Mouse (Mus musculus) megakaryocyte progenitor cell, adult 5-6 weeks (primary cell): ENCODE results near the gene Aqp12. TPM values are rescaled to one million over a fixed set of nuclear protein-coding genes. Genes with fewer than 3 reads are reported as not detected.

ENCODE experiments used
- ATAC-seq: replicated peaks from 2 replicates; pipeline ENCODE4 v1.8.0; 2016; ENCODE audit warnings: mild to moderate bottlenecking, moderate TSS enrichment, inconsistent platforms; ENCODE audit not compliant: poor library complexity
- total RNA-seq, 2 experiments: library from RNA; stranded (forward) in 1 of 2; stranded (reverse) in 1 of 2; fragments of 157-497, 149-512 nt in 1 of 2; fragments of 200-1000 nt in 1 of 2; gene quantifications; 2 replicates each; pipeline versions ENCODE4 v1.2.3 to v1.2.4; 2015 to 2017

Aqp12 gene
- total RNA-seq, 2 experiments from 2014 or later, result not detected

DNA sequence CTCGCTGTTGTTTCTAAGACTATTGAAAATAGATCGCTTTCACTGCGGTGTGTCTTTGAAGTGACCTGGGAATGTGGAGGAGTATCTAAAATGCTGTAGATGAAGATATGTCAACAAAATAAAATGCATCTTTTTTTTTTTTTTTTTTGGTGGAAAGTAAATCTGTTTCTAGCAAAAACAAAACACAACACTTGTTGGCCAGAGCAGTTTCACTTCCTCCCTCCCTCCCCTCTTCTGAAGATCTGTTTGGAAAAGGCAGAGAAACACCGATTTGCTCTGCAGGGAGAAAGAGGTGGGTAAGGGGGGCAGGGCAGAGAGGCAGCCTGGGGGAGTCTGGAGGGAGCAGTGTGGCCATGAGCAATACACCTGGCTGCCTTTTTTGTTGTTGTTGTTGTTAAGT, 7.2 kb downstream of the Aqp12 start:
- no peak for ATAC-seq

- peak; percentile 94 for ATAC-seq
These were observed 8.3 kb downstream of the Aqp12 start for GRCm38 (mm10) chr1:93014460-93014859.

- no peak for ATAC-seq
These were observed 9.0 kb downstream of the Aqp12 start for GRCm38 (mm10) chr1:93015136-93015535.

GRCm38 (mm10) chr1:93018716-93019115, 12.6 kb downstream of the Aqp12 start:
- no peak for ATAC-seq

DNA sequence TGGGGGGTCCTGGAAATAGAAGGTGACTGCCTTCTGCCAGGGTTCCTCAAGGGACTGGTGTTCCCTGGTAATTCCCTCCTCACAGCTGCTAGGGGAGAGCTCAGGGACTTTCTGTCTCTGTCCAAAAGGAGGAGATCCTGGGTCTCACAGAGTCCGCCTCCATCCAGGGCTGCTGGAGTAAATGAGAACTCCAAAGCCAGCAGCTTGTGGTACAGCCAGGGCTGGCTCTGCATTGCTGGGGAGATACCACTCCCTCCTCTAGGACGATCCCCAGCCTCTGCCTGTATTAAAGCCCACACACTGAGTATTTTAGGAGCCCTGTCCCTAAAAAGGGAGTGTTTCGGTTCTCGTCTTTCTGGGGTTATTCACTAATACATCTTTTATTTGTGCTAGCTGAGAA, 14.5 kb downstream of the Aqp12 start:
- no peak for ATAC-seq

DNA sequence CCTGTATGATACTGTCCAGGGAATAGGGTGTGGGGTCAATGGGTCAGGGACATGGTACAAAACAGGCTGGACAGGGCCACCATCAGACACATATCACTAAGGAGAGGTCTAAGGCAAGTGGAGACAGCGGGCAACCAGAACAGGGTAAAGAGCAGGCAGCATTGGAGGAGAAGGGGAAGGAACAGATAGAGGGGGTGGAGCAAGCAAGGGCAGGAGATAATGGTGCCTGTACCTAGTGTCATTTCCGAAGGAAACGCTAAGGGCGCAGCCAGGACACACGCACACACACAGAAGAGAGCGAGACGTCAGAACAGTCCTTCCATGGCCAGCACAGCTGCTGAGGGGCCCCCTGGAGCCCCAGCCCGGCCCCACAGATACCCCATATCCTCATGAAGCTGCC, 20.5 kb downstream of the Aqp12 start:
- no peak for ATAC-seq

GRCm38 (mm10) chr1:93029387-93029786, 23.3 kb downstream of the Aqp12 start:
- ATAC-seq, result peak; percentile 81

DNA sequence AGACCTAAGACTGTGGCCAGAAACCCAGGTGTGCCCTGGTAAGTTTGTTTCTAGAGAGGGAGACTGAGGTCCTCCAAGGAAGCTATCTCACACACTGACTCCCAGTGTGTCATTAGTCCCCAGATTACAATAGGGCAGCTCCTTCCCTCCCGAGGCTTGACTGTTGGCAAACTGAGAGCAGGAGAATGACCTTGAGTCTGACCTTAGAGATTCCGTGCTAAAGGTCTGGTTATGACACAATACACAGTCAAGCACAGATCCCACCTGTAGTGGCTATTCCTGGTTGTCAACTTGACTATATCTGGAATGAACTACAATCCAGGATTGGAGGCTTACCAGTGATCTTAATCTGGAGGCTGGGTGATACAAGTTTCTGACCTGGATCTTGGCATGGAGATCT, 23.9 kb downstream of the Aqp12 start:
- ATAC-seq, result no peak

GRCm38 (mm10) chr1:93031199-93031598, 25.1 kb downstream of the Aqp12 start:
- ATAC-seq, result no peak

GRCm38 (mm10) chr1:93033989-93034388, 27.9 kb downstream of the Aqp12 start:
- no peak for ATAC-seq

GRCm38 (mm10) chr1:93035981-93036380, 29.8 kb downstream of the Aqp12 start:
- ATAC-seq, result no peak

DNA sequence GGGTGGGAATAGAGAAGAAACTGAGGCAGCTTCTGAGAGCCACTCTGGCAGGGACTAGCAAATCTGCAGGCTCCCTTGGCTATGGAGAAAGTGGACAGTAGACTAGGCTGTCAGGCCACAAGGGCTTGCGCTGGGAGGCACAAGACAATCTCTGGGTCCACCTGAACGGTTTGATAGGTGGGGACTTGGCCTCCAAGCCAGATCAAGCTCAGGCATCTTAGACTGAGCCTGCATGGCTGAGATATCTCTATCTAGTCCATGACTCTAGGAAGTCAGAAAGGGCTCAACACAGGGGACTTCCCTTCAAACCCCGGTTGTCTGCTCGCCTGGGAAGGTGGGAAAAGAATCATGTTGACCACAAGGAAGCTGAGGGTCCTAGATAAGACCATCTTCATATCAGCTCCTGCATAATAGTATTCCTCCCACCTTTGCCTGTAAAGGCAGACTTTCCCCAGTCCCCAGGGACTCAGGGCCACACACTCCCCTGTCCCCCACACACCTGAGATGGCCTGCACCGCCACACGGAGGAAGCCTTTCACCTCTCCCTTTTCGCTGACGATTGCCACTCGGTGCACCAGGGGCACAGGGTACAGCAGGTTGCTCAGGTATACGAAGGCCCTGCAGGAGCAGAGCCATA, 40.1 kb downstream of the Aqp12 start:
- peak; percentile 39 for ATAC-seq

DNA sequence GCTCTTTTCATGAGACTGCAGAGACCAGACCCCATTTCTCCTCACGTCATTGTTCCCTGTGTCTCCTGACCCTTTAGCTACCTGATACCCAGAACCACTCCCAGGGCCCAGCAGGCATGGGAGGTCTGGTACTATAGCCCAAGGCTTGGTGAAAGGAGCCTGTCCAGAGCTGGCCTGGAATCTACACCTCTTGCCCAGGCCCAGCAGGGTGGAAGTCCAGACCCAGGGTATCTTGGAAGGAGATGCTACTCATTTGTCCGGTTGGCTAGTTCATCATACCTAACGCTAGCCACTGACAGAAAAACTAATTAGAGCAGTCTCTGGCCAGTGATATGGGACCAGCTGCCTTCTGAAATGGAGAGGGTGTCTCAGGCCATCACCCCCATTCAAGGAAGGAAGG, 43.9 kb downstream of the Aqp12 start:
- no peak for ATAC-seq

DNA sequence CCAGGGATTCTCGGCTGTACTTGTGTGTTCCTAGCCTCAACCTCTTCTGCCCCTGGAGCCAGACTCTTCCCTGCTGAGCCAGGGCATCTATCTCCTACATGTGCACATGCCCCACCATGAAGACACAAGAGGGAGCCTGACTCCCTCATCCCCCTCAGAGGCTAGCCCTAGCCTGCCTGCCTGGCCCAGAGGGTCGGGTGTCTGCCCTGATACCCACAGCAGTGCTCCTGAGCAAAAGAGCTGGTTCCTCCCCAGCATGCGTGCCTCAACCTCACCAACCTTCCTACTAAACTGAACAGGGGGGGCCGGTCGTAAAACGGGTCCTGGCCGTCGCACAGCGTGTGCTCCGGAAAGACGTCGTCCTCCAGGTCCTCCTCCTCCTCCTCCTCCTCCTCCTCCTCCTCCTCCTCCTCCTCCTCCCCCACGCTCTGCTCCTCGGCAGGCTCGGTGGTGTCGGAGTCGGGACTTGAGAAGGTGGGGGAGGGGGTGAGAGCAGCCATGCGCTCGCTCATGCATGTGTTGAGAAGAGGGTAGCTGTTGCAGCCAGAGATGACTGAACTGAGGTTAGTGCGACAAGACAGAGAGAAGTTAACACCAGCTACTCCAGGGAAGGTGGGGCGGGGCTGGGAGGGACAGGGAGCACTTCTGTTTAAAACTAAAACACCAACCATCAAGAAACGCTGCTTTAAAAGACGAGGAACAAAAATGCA, 45.1 kb downstream of the Aqp12 start:
- no peak for ATAC-seq

Other genes starting within 250 kb of the Aqp12 start
- gene Gpc1, start 174.7 kb upstream of the Aqp12 start, total RNA-seq (2015), result 41.5 and 51.3 TPM in 2 replicates
- 58.8 and 70.5 TPM in 2 replicates for gene Gpc1, start 174.7 kb upstream of the Aqp12 start, total RNA-seq (2017)
- gene Ankmy1, start 103.4 kb upstream of the Aqp12 start, total RNA-seq (2015), result 0.27 TPM in 1 of 2 replicates, not detected in the other
- 0.34 TPM in 1 of 2 replicates, not detected in the other for gene Ankmy1, start 103.4 kb upstream of the Aqp12 start, total RNA-seq (2017)
- 8.5 and 10.0 TPM in 2 replicates for gene Dusp28, start 99.4 kb upstream of the Aqp12 start, total RNA-seq (2015)
- gene Dusp28, start 99.4 kb upstream of the Aqp12 start, total RNA-seq (2017), result 2.2 and 2.9 TPM in 2 replicates
- gene Rnpepl1, start 95.6 kb upstream of the Aqp12 start, total RNA-seq (2015), result 18.2 and 22.8 TPM in 2 replicates
- 11.4 and 15.7 TPM in 2 replicates for gene Rnpepl1, start 95.6 kb upstream of the Aqp12 start, total RNA-seq (2017)
- 4.4 and 6.9 TPM in 2 replicates for gene Capn10, start 72.0 kb upstream of the Aqp12 start, total RNA-seq (2015)
- gene Capn10, start 72.0 kb upstream of the Aqp12 start, total RNA-seq (2017), result 8.2 and 9.2 TPM in 2 replicates
- gene Gpr35, start 55.5 kb upstream of the Aqp12 start, total RNA-seq (2015), result 1.1 TPM in 2 replicates
- gene Gpr35, start 55.5 kb upstream of the Aqp12 start, total RNA-seq (2017), result 0.74 and 1.6 TPM in 2 replicates
- gene Kif1a, start 95.6 kb downstream of the Aqp12 start, total RNA-seq (2015), result 0.05 TPM in 1 of 2 replicates, not detected in the other
- gene Kif1a, start 95.6 kb downstream of the Aqp12 start, total RNA-seq (2017), result not detected in 2 replicates
- not detected in 2 replicates for gene Agxt, start 128.9 kb downstream of the Aqp12 start, total RNA-seq (2015)
- not detected in 2 replicates for gene Agxt, start 128.9 kb downstream of the Aqp12 start, total RNA-seq (2017)
- not detected in 2 replicates for gene 2310007B03Rik, start 154.6 kb downstream of the Aqp12 start, total RNA-seq (2015)
- gene 2310007B03Rik, start 154.6 kb downstream of the Aqp12 start, total RNA-seq (2017), result not detected in 2 replicates
- not detected in 2 replicates for gene Crocc2, start 162.4 kb downstream of the Aqp12 start, total RNA-seq (2015)
- not detected in 2 replicates for gene Crocc2, start 162.4 kb downstream of the Aqp12 start, total RNA-seq (2017)
- gene Sned1, start 229.5 kb downstream of the Aqp12 start, total RNA-seq (2015), result 0.44 and 3.2 TPM in 2 replicates
- gene Sned1, start 229.5 kb downstream of the Aqp12 start, total RNA-seq (2017), result 0.14 and 0.17 TPM in 2 replicates